8 mouse cellular contexts compared by ENCODE assay signal in the genomic region with DNA sequence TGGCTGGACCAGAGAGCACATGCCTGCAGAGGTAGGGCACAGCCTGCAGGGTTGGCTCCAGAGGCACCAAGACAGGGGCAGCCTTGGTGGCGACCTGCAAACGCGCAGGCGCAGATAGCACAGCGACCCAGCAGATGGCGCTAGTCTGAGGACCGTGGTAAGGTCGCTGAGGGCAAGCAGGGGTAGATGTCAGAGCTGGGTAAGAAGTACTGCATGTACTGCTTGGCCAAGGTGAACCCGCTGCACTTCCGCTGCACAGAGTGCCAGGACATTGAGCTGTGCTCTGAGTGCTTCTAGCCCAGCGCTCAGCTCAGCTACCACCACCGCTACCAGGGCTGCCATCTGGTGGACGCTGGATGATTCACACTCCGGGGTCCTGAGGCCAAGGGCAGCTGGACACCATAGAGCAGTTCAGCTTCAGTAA.
DNase-seq lines count a peak whose midpoint lies in the region; ATAC-seq and TF ChIP-seq lines count a peak whose summit lies in the region.
"Not testable (repeated sequence)": the region's sequence is repeated elsewhere in the genome, so short reads cannot be mapped to it uniquely, and the experiment has no call there.

No protein-coding gene starts in this region.

- peak overlapping the region; percentile 54 for H3K4me2 ChIP-seq in lung, embryonic 14.5 days

- not testable (repeated sequence) for H3K36me3 ChIP-seq in lung, embryonic 14.5 days (ENCODE audit: insufficient read depth)

- not testable (repeated sequence) for H3K9ac ChIP-seq in lung, embryonic 14.5 days

- 2% methylated on average over 14 of the region's 14 CpGs for WGBS in lung, embryonic 14.5 days
- 4% methylated on average over 14 of the region's 14 CpGs for WGBS in olfactory bulb, adult 2 months

- H3K9me3 ChIP-seq in lung, embryonic 14.5 days (ENCODE audit: low read depth, low read length) = not testable (repeated sequence)

- DNase-seq in MEL-GATA-1-ER (ENCODE audit: extremely low read depth, low read depth) = peak; percentile 31
- DNase-seq in cerebellum, adult 8-10 months = peak; percentile 52
- DNase-seq in forelimb bud, embryonic 11.5 days (ENCODE audit: low read depth, low spot score) = peak; percentile 84
- peak; percentile 51 to 59 for DNase-seq in layer of hippocampus, adult 8-10 months (ENCODE audit: low spot score in 2 of 2)
- peak; percentile 83 for DNase-seq in lung, embryonic 14.5 days
- DNase-seq in thymus, adult 18-20 months = peak; percentile 82

- not testable (repeated sequence) for TF ChIP-seq POLR2A in olfactory bulb, adult 2 months (IDR thresholded peaks at IDR 0.05; ENCODE audit: insufficient read depth, low read depth, low read length)

- ATAC-seq in hematopoietic stem cell, adult 5-6 weeks (replicated peaks in 1 of 2; ENCODE audit: insufficient read depth in 1 of 2, low FRiP score in 2 of 2, low TSS enrichment in 1 of 2, low read depth in 1 of 2, poor library complexity in 2 of 2, severe bottlenecking in 2 of 2) = peak; percentile 99 to 100
- ATAC-seq in lung, embryonic 14.5 days (ENCODE audit: insufficient read depth) = peak; percentile 92

- H3K4me1 ChIP-seq in lung, embryonic 14.5 days (ENCODE audit: insufficient read depth); olfactory bulb, adult 2 months (ENCODE audit: control insufficient read depth, insufficient read depth, low read length): not testable (repeated sequence)

- not testable (repeated sequence) for H3K27ac ChIP-seq in lung, embryonic 14.5 days (ENCODE audit: low read depth); olfactory bulb, adult 2 months (ENCODE audit: insufficient read depth, low read depth, low read length)

- H3K27me3 ChIP-seq in lung, embryonic 14.5 days (ENCODE audit: insufficient read depth, low read length) = not testable (repeated sequence)

- TF ChIP-seq CTCF in lung, embryonic 14.5 days (IDR thresholded peaks at IDR 0.05; ENCODE audit: low read depth) = peak; percentile 89
- peak; percentile 90 for TF ChIP-seq CTCF in olfactory bulb, adult 2 months (IDR thresholded peaks at IDR 0.05; ENCODE audit: insufficient read depth, low read depth, low read length)

- H3K4me3 ChIP-seq in lung, embryonic 14.5 days (ENCODE audit: low read depth, low read length) = peak overlapping the region; percentile 28; the same call in 1 of the 2 replicates
- peak overlapping the region; percentile 54 for H3K4me3 ChIP-seq in olfactory bulb, adult 2 months (ENCODE audit: insufficient read depth, low read depth, low read length)

Comparison
In these comparisons a context has a peak if more than half of its experiments do, and no peak if none do; other contexts are left out.
1. DNase-seq: peak in every context shown above with its lines; median percentile 84 in forelimb bud, embryonic 11.5 days; 83 in lung, embryonic 14.5 days; 82 in thymus, adult 18-20 months; 55 in layer of hippocampus, adult 8-10 months; 52 in cerebellum, adult 8-10 months; 31 in MEL-GATA-1-ER.